Mouse (Mus musculus) T-helper 1 cell (primary cell): ENCODE data around the gene Tmem184b.

Source experiments
- in situ Hi-C: fragments of 300-600 bp; cut with MboI, MseI; formaldehyde crosslinking; loops from one replicate; pipeline ENCODE4 v1.15.1; 2025; ENCODE audit warnings: high pct_unique_total_duplicates

Gene Tmem184b

DNA sequence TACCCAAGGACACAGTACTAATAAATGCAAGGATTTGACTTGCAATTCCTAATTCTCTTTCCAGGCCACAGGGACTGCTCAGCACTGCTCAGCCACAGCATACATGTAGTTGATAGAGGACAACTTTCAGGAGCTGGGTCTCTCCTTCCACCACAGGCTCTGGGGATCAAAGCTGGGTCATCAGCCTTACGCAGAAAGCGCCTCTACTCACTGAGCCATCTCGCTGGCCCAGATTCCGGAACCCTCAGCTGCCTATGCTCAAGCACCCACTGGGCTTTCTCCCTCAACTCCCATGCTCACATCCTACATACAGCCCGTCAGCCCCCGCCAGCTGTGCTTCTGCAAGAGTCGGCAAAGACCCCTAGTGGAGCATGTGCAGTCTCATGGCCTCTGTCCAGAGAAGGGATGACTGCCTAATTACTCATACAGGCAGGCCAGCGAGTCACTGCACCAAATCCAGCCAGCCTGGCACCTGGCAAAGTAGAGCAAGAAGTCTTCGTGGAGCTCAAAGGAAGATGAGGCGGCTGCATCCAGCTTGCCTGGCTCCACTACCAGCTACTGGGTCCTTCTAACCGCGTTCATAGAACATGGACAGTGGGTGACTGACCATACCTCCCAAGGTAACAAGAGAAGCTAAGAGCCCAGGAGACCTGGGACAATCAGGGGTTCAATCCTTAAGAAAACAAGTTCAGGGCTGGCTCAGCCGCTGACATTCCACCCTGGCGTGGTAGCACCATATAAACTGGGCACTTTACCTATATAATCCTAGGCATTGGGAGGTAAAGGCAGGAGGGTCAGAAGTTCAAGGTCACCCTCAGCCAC lies 3.9 kb downstream of the Tmem184b start:
- in situ Hi-C loops, result no loop called here

DNA sequence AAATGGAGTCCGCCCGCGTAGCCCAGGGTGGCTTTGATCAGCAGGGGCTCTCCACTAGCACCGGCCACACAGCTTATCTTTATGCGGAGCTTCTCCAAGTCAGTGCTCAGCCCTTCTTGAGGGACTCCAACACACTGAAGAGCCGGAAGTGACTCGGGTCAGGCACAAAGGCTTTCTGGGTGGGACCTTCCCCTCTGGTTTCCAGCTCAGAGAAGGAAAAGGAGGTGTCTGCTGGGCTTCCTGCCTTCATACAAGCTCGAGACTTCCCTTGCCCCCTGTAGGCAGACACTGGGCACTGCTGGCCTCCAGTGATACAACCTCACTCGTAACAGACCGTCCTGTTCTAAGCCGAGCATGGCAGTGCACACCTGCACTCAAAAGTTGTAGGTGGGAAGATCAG lies 6.6 kb downstream of the Tmem184b start:
- in situ Hi-C loops, result no loop called here

DNA sequence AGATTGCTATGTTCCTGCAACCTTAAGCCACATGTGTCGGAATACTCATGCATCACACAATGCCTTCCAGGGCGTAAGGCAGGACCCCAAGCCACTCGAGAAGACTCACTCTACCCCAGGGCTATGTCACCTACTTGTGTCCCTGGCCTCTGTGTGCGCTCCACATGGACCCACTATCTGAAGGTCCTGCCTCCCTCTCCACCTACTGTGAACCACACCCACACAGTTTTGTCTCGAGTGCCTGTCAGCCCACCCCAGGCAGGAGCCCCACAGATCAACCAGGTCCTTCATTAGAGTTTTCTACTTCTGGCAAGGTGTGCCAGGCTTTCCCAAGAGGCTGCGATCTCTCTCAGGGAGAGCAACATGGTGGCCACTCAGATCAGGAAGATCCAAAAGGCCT lies 8.1 kb downstream of the Tmem184b start:
- in situ Hi-C loops, result no loop called here

DNA sequence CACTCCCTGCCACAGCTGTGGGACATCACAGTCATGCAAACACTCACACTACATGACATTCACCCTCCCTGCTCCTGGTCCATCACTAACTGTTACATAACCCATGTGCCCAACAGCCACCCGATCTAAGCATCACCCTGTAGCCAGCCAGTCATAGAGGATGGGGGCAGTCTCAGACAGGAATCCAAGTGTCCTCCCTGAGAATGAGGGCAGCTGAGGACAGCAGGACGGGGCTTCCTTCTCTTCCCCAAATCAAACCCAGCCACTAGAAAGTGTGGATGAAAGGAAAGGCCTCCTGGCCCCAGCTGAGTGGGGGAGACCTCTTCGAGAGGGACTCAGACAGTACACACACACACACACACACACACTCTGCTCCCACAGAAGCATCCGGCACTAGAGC lies 8.5 kb downstream of the Tmem184b start:
- in situ Hi-C loops, result no loop called here

DNA sequence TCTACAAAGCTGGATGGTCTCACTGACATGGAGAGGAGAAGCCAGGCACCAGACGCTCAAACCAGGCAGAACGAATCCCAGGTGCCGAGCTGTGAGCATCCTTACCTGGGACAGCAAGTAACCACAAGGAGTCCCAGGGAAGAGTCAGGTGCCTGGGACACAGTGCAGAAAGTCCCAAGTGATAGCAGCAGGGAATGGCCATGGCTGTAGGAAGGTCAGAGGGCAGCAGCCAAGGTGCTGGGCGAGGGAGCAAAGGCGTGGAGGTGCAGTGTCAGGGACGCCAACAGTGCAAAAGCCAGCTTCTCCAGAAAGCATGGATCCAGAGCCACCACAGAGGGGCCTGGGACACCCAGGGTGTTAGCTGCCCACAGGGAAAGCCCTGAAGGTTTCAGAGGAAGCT lies 10.3 kb downstream of the Tmem184b start:
- in situ Hi-C loops, result no loop called here

DNA sequence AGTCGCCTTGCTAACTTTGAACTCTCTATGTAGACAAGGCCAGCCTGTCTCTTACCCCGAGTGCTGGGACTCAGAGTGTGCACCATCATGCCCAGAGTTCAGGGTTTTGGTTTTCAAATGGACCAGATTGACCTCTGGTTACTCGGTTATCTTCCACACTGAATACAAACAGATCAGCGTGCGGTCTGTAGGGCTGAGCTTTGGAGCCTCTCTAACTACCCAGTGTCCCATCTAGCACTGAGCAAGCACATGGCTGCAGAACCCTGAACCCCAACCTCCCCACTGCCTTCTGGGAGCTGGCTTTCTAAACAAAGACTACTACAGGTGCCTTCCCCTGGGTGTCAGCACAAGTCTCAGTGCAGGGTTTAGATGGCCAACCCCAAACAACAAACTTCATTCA lies 10.8 kb downstream of the Tmem184b start:
- in situ Hi-C loops, result no loop called here

DNA sequence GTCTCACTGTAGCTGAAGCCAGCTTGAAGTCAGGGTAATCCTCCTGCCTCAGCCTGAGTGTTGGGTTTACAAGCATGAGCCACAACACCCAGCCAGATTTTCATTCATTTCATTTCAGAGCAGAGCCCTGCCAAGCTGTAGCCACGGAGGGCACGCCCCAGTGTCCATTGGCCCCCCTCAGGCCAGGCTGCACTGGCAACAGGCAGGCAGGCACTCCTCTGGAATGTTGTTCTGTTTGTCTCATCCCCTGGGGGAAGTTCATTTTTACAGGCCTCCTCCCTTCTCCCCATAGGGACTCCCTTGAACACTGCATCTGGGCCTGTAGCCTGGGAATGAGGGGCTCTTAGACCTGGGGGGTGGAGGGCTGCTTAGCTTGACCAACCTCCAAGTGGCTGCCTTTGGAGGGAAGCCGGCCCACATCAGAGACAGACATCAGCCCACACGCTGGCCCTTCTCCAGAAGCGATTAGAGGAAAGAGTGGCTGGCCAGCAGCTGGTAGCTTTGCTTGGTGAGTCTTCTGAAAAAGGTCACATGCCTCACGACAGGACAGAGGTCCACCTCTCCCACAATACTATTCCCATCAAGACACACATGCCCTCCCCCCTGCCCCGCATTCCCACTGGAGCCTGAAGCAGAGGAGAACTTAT lies 11.8 kb downstream of the Tmem184b start:
- in situ Hi-C loops, result no loop called here

DNA sequence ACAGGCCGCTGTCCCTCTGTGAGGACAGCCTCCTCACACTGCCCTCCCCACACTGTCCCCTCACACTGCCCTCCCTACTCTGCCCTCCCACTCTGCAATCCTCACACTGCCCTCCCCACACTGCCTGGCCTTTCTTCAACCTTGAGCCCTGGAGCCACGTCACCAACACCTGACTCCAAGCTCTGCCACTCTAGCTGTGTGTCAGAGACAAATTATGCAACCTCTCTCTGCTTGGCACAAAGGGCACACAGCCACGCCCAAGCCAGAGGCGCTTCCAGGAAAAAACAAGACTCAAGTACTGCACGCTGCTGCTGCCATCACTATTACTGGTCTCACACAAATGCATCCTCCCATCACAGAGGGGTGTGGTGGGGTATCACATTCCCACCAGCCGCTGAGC lies 12.9 kb downstream of the Tmem184b start:
- in situ Hi-C loops, result no loop called here

DNA sequence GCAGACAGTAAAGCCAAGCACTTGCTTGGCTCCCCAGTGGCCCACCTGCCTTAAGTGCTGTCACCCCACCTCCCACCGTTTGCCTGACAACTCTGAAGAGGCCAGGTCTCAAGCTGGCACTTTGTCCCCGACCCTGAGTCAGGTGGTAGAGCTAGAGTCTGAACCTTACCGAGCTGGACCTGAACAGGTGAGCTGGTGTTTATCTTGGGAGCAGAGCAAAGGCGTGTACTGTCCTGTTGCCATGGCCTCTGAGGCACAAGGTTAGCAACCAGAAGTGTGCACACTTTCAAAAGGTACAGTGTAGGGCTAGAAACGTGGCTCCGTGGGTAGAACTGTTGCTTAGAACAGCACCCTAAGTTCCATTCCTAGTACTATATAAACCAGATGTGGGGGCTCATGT lies 15.2 kb downstream of the Tmem184b start:
- in situ Hi-C loops, result no loop called here

DNA sequence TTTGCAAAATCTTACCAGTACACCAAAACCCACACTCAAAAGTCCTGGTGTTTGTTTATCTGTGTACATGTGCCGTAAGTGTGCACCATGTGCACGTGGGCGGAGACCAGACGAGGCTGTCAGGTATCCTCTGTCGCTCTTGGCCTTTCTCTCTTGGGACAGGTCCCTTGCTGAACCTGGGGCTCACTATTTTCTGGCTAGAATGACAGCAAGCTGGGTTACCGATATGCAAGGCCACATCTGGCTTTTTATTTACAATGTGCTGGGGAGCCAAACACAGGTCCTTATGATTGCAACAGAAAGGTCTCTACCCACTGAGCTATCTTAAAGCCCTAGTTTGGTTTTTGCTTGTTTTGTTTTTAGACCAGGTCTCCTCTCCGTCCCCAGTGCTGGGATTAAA lies 15.8 kb downstream of the Tmem184b start:
- in situ Hi-C loops, result no loop called here

DNA sequence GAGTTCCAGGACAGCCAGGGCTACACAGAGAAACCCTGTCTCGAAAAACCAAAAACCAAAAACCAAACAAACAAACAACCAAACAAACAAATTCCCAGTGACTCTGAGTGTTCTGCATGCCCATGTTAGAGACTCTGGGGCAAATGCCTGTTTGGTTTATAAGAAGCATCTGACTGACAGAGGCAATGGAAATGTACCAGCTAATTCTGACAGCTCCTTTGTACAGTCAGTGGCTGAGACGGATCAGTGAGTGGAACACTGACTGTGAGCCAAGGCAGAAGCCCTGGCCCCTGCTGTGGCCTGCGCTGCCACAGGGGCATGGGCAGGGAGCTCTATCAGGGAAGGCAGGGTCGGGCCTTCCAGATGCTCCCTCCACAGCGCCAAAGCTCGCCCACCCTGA lies 16.3 kb downstream of the Tmem184b start:
- in situ Hi-C loops, result no loop called here

DNA sequence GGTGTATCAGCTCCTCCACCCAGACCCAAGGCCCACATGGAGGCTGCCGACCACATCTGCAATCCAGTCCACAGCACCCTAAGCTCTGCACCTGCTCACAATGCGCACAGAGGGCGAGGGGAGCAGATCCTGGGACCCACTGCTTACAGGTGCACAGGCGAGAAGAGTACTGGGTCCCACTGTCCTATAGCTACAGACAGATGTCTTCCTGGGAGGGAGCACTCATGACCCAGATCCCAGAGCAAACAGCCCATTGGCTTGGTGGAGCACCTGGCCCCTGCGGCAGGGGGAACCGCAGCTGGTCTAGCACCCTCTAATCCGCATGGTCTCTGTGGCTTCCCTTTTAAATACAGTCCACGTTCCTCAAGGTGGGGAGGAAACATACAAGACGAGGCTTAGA lies 21.7 kb downstream of the Tmem184b start:
- in situ Hi-C loops, result no loop called here

DNA sequence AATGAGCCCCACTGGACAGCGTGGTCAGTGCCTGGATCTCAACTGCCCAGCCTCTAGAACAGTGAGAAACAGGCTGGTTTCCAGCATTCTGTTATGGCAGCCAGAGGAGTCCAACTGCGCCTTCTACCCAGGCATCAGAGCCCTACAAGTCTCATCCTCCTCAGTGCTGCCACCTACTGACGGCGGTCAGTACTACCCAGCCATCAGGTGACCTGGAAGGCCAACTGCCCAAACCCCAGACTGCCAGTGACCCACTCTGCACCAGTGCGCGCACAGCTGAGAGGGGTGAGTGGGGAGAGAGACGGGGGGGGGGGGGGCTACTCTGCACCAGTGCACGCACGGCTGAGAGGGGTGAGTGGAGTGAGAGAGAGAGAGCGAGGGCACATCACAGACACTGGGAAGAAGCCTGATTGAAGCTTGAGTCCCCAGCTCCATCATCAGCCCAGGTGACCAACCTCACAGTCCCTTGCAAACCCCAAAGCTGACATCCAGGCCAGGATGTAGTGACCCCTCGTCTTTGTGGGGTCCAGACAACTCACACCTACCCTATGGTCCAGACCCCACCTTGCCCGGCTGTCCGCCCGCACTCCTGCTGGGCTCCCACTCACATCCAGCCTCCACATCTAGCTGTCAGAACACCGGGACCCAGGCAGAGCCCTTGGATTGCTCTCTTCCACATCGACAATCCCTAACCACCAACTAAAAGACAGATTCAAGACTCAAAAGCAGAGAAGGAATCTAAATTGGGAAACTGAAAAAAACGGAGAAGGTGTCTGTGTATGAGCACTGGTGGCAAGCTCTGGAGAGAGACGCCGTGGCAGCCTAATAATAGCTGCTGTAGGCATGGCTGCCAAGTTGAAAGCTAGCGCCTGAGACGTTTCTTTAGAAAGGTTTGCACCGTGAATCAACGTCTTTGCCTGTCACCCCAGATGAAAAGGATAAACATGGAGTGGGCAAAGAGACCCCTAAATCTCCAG lies 22.6 kb downstream of the Tmem184b start:
- in situ Hi-C loops, result no loop called here

DNA sequence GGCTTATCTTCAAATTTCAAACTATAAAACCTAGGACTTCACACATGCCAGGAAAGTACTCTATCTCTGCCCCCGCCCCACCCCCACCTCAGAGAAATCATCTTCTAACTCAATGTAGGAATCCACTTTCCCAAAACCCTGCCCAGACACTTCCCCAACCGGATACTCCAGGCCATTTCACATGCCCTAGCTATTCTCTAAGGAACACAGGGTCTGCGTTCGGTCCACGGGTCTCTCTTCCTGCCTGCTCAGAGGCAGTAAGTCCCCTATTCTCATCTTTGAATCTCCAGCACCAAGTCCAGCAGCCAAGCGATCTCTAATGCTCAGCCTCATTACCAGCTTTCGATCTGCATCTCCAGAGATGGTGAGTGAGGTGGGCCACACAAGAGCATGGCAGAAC lies 23.7 kb downstream of the Tmem184b start:
- in situ Hi-C loops, result no loop called here

DNA sequence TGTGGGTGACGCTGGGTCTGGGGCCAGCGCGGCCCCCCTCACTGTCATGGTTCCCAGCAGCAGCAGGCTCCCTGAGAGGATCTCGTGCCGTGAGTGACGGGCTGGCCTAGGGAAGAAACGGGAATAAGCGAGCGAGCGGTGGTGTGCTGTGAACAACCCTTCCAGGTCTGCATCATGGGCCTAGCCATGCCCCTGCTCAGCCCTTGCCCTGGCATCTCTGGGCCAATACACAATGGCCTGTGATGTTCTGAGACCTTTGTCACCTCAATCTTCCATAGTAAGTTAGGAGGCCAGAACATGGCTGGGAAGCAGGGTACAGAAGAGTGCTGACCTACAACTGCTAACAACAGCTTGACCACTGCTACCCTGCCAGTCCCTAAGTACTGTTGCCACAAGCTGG lies 24.8 kb downstream of the Tmem184b start:
- in situ Hi-C loops, result no loop called here

DNA sequence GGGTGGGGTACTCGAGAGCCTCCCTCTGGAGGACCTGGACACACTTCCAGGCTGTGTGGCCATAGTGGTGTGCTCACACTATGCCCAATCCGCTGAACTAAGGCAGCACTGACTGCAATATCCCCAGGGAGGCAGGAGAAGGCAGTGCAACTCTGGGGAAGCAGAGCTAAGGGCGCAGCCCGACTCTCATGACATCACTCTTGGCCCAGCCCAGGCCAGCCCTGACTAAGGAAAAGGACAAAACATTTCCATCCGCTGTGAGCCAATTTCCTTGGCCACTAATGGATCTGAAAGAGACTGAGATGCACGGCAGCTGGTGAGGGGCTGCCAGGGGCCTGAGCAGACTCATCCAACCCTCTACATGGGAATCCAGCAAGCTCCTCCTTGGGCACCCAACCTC lies 25.7 kb downstream of the Tmem184b start:
- in situ Hi-C loops, result no loop called here

DNA sequence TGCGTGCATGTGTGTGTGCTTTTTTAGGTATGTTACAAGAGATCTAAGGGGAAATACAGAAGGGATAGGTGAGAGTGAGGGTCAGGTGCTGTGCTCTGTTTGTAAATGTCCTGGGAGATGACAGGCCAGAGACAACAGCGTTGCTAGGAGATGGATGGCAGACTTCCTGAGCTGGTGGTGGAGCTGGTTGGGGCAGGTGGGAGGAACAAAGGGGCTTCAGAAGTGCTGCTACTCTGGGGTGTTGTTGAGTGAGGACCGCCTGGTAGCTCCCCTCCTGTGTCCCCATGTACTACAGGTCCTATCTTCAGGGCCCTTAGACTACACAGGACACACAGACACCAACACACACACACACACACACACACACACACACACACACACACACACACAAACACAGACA lies 28.6 kb downstream of the Tmem184b start:
- in situ Hi-C loops, result no loop called here

DNA sequence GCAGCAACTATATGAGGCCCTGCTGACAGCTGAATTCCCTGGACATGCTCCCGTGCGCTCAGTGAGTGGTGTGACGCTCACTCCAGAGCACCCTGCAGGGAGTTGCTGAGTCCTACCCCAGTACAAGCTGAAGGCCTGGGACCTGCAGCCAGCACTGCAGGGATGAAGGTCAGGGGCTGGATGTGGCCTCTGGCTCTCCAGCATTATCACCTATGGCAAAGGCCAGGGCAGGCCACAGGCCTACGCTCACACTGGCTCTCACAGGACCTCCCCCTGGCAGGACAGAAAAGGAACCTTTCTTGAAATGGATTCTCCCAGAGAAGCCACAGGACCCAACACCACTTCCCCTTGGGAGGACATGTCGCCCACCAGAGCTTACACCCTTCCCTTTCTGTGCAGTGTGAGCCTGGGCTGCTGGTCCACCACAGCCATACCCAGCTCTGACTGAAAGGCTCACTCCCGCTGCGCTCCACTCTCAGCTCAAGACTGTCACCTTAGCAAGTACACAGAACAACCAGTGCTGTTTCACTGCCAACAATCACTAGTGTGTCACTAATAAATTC lies 33.0 kb downstream of the Tmem184b start:
- in situ Hi-C loops, result no loop called here

DNA sequence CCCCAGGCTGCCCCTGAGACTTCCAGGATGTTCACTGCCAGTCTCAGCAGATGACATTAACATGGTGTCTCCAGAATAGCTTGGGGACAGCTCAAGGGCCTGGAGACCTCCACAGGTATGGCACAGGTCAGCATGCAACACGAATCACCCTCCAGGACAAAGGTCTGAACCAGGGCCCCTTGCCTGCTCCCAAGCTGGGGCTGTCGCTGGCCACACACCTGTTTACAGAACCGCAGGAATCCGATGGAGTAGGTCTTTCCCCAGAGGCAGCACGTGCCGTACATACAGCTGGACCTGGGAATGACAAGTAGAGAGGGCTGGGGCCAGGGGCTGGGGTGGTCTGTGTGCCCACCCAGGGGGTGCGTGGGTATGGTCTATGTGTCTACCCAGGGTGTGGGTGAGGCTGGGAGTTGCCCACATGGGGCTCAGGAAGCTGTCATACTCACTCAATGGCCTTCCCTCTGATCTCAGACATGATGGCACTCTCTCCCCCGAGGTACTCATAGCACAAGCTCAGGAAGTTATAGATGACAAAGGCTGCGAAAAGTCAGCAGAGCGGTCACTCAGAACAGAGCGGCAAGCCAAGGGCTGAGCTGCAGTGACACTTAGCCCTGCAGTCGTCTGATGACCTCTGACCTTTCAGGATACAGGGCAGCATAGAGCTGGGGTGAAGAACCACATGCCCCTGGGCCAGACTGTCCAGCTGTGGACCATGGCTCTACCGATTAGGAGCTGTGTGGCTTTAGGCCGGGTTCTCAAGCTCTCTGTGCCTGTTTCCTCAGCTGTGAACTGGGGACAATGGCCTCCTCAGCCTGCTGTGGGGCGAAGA lies 33.7 kb downstream of the Tmem184b start:
- in situ Hi-C loops, result no loop called here

DNA sequence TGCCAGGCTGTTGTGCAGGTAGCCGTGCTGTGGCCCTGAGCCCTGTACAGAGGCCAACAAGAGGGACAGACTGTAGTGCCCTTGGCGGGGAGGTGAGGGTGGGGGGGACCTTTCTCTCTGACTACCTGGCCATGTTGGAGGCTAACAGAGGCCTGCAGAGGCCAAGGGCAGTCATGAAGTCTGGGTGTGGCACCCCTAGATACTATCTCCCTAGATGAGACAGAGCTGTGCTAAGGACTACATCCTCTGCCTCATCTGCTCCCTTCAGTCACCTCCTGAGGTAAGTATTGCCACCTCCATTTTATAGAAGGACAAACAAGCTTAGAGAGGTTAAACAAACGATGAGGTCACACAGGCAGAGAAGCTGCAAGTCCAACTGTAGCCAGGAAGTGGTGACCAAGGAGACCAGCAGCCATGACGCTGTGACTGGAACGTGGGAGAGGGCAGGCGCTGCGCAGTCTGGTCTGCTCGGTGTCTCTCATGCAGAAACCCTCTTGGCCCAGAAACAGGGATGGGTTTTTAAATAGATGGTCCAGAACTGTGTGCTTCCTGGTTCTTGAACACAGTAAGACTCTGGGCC lies 34.4 kb downstream of the Tmem184b start:
- in situ Hi-C loops, result no loop called here
